Mouse (Mus musculus): Measurements from ENCODE around the gene Lyl1. TPM values are rescaled to one million over a fixed set of nuclear protein-coding genes. Genes with fewer than 3 reads are reported as not detected.

Lyl1 gene
- polyA plus RNA-seq, 1 experiment: 20.2 TPM

GRCm38 (mm10) chr8:84743517-84744420 lies 42.5 kb downstream of the Lyl1 start:
- peak; percentile 73 for DNase-seq
- Histone ChIP-seq H3K4me3 (replicated peaks; ENCODE audit: extremely low read depth, low read depth, low read length) (no peak overlapping the region), H3K4me1 (ENCODE audit: control insufficient read depth, insufficient read depth, low read length) (peaks cover 63% of the 10 kb centered on the region)
- TF ChIP-seq POLR2A (IDR thresholded peaks at IDR 0.05; ENCODE audit: borderline replicate concordance, extremely low read depth, low read depth, low read length) (no peak), CTCF (IDR thresholded peaks at IDR 0.05; ENCODE audit: insufficient read depth, low read length) (no peak)
- WGBS: 30% methylated on average over 16 of the region's 17 CpGs

- H3K4me1 ChIP-seq (ENCODE audit: control insufficient read depth, insufficient read depth, low read length): peaks cover 54% of the 10 kb centered on the region
- DNase-seq: no peak
- TF ChIP-seq POLR2A (IDR thresholded peaks at IDR 0.05; ENCODE audit: borderline replicate concordance, extremely low read depth, low read depth, low read length): no peak
- no peak for TF ChIP-seq CTCF (IDR thresholded peaks at IDR 0.05; ENCODE audit: insufficient read depth, low read length)
- H3K4me3 ChIP-seq (replicated peaks; ENCODE audit: extremely low read depth, low read depth, low read length): no peak overlapping the region
- WGBS: 25% methylated on average over 17 of the region's 17 CpGs
Observed at GRCm38 (mm10) chr8:84745032-84745925, 44.0 kb downstream of the Lyl1 start.

- TF ChIP-seq CTCF (IDR thresholded peaks at IDR 0.05; ENCODE audit: insufficient read depth, low read length): no peak
- no peak for TF ChIP-seq POLR2A (IDR thresholded peaks at IDR 0.05; ENCODE audit: borderline replicate concordance, extremely low read depth, low read depth, low read length)
- WGBS: 64% methylated on average over 16 of the region's 16 CpGs
- Histone ChIP-seq H3K4me1 (ENCODE audit: control insufficient read depth, insufficient read depth, low read length) (peaks cover 14% of the 10 kb centered on the region), H3K4me3 (replicated peaks; ENCODE audit: extremely low read depth, low read depth, low read length) (no peak overlapping the region)
- DNase-seq: no peak
Observed at GRCm38 (mm10) chr8:84749519-84749918, 48.3 kb downstream of the Lyl1 start.

GRCm38 (mm10) chr8:84752734-84753582 lies 51.7 kb downstream of the Lyl1 start:
- 90% methylated on average over 6 of the region's 6 CpGs for WGBS
- Histone ChIP-seq H3K4me1 (ENCODE audit: control insufficient read depth, insufficient read depth, low read length) (peaks cover 8% of the 10 kb centered on the region), H3K4me3 (replicated peaks; ENCODE audit: extremely low read depth, low read depth, low read length) (no peak overlapping the region)
- no peak for DNase-seq
- TF ChIP-seq CTCF (IDR thresholded peaks at IDR 0.05; ENCODE audit: insufficient read depth, low read length): no peak
- no peak for TF ChIP-seq POLR2A (IDR thresholded peaks at IDR 0.05; ENCODE audit: borderline replicate concordance, extremely low read depth, low read depth, low read length)

Other genes starting within 250 kb of the Lyl1 start
- 34.6 and 47.1 TPM in 2 replicates for gene Ier2, start 38.6 kb upstream of the Lyl1 start, polyA plus RNA-seq (2012; rRNA removed)
- 87.5 and 99.1 TPM in 2 replicates for gene Trmt1, start 15.2 kb upstream of the Lyl1 start, polyA plus RNA-seq (2012; rRNA removed)
- gene Nacc1, start 13.6 kb upstream of the Lyl1 start, polyA plus RNA-seq (2012; rRNA removed): 72.5 and 81.8 TPM in 2 replicates
- gene G430095P16Rik, start 21.6 kb downstream of the Lyl1 start, polyA plus RNA-seq (2012; rRNA removed): 2.0 and 2.8 TPM in 2 replicates
- gene Nfix, start 98.9 kb downstream of the Lyl1 start, polyA plus RNA-seq (2012; rRNA removed): 80.1 and 96.2 TPM in 2 replicates
- 2.5 and 2.9 TPM in 2 replicates for gene Dand5, start 121.4 kb downstream of the Lyl1 start, polyA plus RNA-seq (2012; rRNA removed)
- 21.3 and 31.7 TPM in 2 replicates for gene Gadd45gip1, start 130.1 kb downstream of the Lyl1 start, polyA plus RNA-seq (2012; rRNA removed)
- gene Rad23a, start 139.2 kb downstream of the Lyl1 start, polyA plus RNA-seq (2012; rRNA removed): 72.6 and 75.9 TPM in 2 replicates
- gene Calr, start 145.5 kb downstream of the Lyl1 start, polyA plus RNA-seq (2012; rRNA removed): 152 and 189 TPM in 2 replicates
- 33.8 and 42.4 TPM in 2 replicates for gene Farsa, start 155.5 kb downstream of the Lyl1 start, polyA plus RNA-seq (2012; rRNA removed)
- 1.5 and 1.8 TPM in 2 replicates for gene Syce2, start 170.7 kb downstream of the Lyl1 start, polyA plus RNA-seq (2012; rRNA removed)
- 65.8 and 75.3 TPM in 2 replicates for gene Gcdh, start 192.5 kb downstream of the Lyl1 start, polyA plus RNA-seq (2012; rRNA removed)
- gene Klf1, start 200.5 kb downstream of the Lyl1 start, polyA plus RNA-seq (2012; rRNA removed): 0.14 and 0.23 TPM in 2 replicates
- 19.6 and 26.7 TPM in 2 replicates for gene Dnase2a, start 207.1 kb downstream of the Lyl1 start, polyA plus RNA-seq (2012; rRNA removed)
- 0.34 and 0.41 TPM in 2 replicates for gene Mast1, start 235.9 kb downstream of the Lyl1 start, polyA plus RNA-seq (2012; rRNA removed)
- gene Rtbdn, start 245.5 kb downstream of the Lyl1 start, polyA plus RNA-seq (2012; rRNA removed): not detected in 2 replicates